Mouse (Mus musculus) CD4-positive, CD25-positive, alpha-beta regulatory T cell, adult 2 months (primary cell): Measurements from ENCODE around the gene Atp6v1b1.

Source experiments
- DNase-seq: peaks from one replicate; pipeline ENCODE4 v3.0.0-alpha.2; 2012; ENCODE audit warnings: low read depth, low spot score

Atp6v1b1 gene

DNA sequence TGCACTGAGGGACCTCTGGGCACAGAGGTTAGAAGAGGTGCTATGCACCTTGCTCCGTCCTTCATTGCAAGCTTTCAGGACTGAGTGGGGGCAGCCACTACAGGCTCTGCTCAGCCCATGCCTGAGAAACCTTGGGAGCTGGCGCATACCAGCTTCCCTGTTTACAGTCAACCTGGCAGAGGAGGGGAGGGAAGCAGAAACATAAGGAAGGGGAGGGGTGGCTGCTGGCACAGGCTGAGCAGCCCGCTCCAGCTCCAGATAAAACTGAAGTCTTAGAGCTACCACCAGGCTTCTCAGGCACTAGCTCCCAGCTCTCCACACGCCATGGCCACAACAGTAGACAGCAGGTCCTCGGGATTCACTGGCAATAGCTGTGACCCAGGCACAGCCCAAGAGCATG lies at the start of gene Atp6v1b1:
Gene Atp6v1b1, plus strand, starts transcription at position 230 of the 400 bp plus-strand sequence.
- no peak for DNase-seq

DNA sequence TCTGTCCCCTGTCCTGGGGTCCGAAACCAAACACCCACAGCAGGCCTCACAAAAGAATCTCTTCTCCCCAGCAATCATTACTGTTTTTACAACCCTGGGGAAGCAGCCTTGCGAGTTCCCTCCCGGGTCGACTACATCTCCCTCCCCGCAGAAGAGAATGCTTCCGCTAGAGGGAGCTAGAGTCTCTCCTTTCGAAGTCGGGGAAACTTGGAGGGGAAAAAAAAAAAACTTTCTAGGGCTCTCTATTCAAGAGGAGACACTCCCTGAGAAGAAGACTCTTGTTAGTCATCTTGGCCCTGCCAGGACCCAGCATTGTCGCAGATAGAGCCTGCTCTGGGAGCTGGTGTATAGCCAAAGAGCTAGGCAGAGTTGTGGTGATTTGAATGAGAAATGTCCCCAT lies 49.0 kb upstream of the Atp6v1b1 start:
- DNase-seq = peak; percentile 85

DNA sequence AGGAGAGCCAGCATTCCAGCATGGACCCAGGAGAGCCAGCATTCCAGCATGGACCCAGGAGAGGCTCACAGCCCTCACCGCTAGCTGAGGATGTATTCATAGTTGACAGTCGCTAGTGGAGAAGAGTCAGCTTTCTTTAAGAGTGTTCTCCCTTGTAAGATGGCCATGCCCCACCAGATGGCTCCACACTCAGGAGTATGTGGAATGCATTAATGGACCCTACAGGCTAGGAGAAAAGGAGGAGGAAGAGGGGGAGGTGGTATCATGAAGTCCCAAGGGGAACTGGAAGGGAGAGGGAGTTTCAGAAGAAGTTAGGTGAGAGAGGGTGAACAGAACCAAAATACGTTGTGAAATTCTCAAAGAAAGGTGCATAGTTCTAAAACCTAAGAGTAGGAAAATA lies 47.1 kb upstream of the Atp6v1b1 start:
- DNase-seq = no peak

GRCm38 (mm10) chr6:83696684-83697083 lies 46.1 kb upstream of the Atp6v1b1 start:
- no peak for DNase-seq

GRCm38 (mm10) chr6:83697932-83698331 lies 44.9 kb upstream of the Atp6v1b1 start:
- DNase-seq = no peak

- DNase-seq = no peak
These were observed 42.8 kb upstream of the Atp6v1b1 start for GRCm38 (mm10) chr6:83699971-83700370.

GRCm38 (mm10) chr6:83701001-83701400 lies 41.8 kb upstream of the Atp6v1b1 start:
- no peak for DNase-seq

GRCm38 (mm10) chr6:83702146-83702999 lies 40.4 kb upstream of the Atp6v1b1 start:
- no peak for DNase-seq

DNA sequence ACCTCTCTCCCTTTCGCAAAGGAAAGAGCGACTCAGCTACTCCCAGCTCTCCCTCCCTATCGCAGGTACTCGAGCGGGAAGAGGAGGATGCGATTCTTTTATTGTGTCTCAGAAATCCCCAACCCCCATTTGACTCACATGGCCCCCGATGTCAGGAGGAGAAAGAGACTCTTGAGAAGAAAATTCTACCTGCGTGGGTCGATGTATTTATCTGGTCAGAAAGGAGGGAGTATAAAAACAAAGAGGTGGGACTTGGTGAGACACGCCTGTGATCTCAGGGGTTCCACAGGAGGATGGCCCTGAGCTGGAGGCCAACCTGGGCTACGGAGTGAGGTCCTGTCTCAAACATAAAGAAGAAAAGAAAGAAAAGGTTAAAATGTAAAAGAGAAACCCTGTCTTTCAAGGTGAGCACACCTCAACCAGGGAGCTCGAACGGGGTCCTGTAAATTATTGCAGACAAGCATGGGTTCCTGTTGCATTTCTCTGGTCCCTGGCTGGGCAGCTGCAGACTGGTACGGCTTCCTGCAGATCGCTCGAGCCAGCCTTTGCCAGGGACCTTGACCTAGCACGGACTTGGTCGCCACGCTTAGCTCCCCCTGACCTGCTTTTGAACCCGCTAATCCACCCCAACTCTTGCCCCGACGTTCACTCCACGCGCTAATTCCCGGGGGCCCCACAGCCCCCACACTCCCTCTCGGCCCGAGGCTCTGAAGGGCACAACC lies 39.6 kb upstream of the Atp6v1b1 start:
- no peak for DNase-seq

GRCm38 (mm10) chr6:83703722-83704078 lies 39.1 kb upstream of the Atp6v1b1 start:
- no peak for DNase-seq

- DNase-seq = no peak
These were observed 38.5 kb upstream of the Atp6v1b1 start for GRCm38 (mm10) chr6:83704294-83704693.

DNA sequence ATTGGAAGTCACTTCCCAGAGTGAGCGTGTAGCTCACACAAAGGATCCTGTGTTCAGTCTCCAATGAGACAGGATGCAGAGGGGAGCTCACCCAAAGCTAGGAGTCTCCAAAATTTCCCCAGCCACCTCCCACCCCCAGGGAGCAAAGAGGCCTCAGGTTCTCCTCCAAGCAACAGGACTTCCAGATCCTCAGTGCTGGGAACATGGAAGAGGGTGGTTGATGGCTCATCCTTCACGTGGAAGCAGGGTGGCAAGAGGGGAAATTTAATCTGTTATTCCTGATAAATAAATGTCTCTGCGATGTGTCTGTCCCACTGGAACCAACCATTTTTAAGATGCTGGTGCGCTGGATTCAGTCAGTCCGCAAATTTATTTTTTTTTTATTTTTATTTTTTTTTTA lies 38.1 kb upstream of the Atp6v1b1 start:
- no peak for DNase-seq

DNA sequence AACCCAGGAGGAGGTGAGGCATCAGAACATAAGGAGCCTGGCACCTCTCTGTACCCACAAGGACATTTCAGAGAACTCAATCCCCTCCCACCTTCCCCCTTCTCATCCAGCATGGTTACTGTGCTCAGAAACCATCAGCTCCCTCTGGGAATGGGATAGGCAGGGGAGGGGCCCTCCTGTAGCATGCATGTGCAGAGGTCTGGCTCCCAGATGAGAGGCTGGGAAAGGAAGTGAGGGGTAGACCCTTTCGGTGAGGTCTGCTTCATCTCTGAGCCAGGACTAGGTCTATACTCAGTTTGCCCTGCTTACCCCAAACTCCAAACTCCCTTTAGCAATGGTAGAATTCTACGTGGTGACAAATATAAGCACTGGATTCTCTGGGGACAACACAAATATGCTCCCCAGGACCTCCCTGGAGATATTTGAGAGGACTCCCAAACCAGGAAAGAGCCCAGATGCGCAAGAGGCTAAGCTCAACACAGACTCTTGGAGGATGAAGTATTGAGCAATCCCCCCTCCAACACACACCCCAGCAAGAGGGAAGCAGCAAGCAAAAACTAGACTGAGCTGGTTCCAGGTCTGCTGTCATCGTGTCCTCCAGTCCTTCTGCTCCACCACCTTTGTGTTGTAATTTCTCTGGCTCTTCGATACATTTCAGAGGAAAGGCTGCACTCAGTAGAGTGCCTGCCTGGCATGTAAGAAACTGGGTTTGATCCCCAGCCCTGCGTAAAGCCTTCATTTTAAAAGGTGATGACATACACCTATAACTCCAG lies 34.9 kb upstream of the Atp6v1b1 start:
- no peak for DNase-seq

- peak; percentile 27 for DNase-seq
These were observed 32.3 kb upstream of the Atp6v1b1 start for GRCm38 (mm10) chr6:83710361-83711066.

DNA sequence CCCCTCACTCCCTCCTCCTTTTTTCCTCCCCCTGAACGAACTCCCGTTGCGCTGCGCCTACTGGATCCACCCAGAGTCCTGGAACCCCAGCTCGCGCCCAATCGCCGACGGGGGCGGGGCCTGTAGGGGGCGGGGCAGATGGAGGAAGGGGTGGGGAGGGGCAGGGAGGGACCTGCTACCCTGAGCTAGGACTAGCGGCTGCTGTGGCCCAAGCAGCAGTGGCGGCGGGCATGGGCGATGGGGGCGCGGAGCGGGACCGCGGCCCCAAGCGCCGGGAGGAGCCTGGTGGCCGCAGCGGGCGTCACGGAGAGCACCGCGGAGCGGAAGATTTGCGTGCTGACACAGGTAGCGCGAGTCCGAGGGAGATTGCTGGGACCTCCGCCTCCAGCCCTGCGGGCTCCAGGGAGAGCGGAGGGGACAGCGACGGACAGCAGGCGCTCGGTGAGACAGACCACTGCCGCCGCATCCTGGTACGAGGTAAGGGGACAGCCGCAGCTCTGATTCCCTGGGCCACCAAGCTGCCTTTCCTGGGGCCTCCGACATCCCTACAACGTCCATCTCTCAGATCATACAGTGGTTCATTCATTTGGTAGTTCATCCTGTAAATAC lies 31.6 kb upstream of the Atp6v1b1 start, which contains the start of gene Vax2:
Gene Vax2, plus strand, starts transcription at position 198 of the 609 bp plus-strand sequence.
- DNase-seq = peak; percentile 66

GRCm38 (mm10) chr6:83711725-83712475 lies 30.9 kb upstream of the Atp6v1b1 start:
- DNase-seq = no peak

- no peak for DNase-seq
These were observed 29.3 kb upstream of the Atp6v1b1 start for GRCm38 (mm10) chr6:83713271-83714136.

GRCm38 (mm10) chr6:83714221-83715123 lies 28.3 kb upstream of the Atp6v1b1 start:
- DNase-seq = no peak
